Mouse (Mus musculus) kidney, embryonic 16.5 days (tissue): ENCODE measurements around the gene Vps53. TPM values are rescaled to one million over a fixed set of nuclear protein-coding genes. Genes with fewer than 3 reads are reported as not detected.

Source experiments
- ATAC-seq: fragments of 200-750 bp; cut with Nextera tagmentation; 2 replicates; pipeline ENCODE4 v1.8.0; 2017; ENCODE audit warnings: moderate TSS enrichment; ENCODE audit not compliant: low FRiP score, low TSS enrichment
- H3K27ac ChIP-seq: fragments of 300-500 bp; sonication (generic); 2 replicates; pipeline ENCODE4 v1.5.1; 2014; ENCODE audit warnings: low read length
- H3K27me3 ChIP-seq: fragments of 300-500 bp; sonication (generic); 2 replicates; pipeline ENCODE4 v1.6.1; 2014; ENCODE audit warnings: low read length, control low read depth, mixed read lengths; ENCODE audit not compliant: insufficient read depth
- H3K36me3 ChIP-seq: fragments of 300-500 bp; sonication (generic); 2 replicates; pipeline ENCODE4 v1.6.1; 2014; ENCODE audit warnings: low read length, control low read depth, mixed read lengths; ENCODE audit not compliant: insufficient read depth
- H3K4me1 ChIP-seq: fragments of 300-500 bp; sonication (generic); 2 replicates; pipeline ENCODE4 v1.6.1; 2014; ENCODE audit warnings: low read length, control low read depth, mixed read lengths; ENCODE audit not compliant: insufficient read depth
- H3K4me2 ChIP-seq: fragments of 300-500 bp; sonication (generic); replicated peaks from 2 replicates; pipeline ENCODE4 v1.6.1; 2014; ENCODE audit warnings: low read depth, low read length
- H3K4me3 ChIP-seq: fragments of 300-500 bp; sonication (generic); 2 replicates; pipeline ENCODE4 v1.5.1; 2014; ENCODE audit warnings: mild to moderate bottlenecking, low read length
- H3K9ac ChIP-seq: fragments of 300-500 bp; sonication (generic); replicated peaks from 2 replicates; pipeline ENCODE4 v1.6.1; 2014; ENCODE audit warnings: low read length
- H3K9me3 ChIP-seq: fragments of 300-500 bp; sonication (generic); 2 replicates; pipeline ENCODE4 v1.6.1; 2016; ENCODE audit warnings: low read length, control low read depth
- WGBS: fragments of 180-500 bp; shearing (Covaris S2); extraction: QIAGEN DNeasy Blood & Tissue Kit; methylation state at CpG from one replicate; pipeline ENCODE4 v1.1.7; 2014; 5-methylcytosine and 5-hydroxymethylcytosine counted together
- polyA plus RNA-seq: library from polyadenylated mRNA; unstranded; fragments of >200 nt; fragmentation: Nextera tagmentation; extraction: Ambion mirVana; gene quantifications from 2 replicates; pipeline ENCODE4 v1.2.1, GENCODE M21; 2015

Gene Vps53
- polyA plus RNA-seq, 1 experiment from 2014 or later = 46.9 TPM

DNA sequence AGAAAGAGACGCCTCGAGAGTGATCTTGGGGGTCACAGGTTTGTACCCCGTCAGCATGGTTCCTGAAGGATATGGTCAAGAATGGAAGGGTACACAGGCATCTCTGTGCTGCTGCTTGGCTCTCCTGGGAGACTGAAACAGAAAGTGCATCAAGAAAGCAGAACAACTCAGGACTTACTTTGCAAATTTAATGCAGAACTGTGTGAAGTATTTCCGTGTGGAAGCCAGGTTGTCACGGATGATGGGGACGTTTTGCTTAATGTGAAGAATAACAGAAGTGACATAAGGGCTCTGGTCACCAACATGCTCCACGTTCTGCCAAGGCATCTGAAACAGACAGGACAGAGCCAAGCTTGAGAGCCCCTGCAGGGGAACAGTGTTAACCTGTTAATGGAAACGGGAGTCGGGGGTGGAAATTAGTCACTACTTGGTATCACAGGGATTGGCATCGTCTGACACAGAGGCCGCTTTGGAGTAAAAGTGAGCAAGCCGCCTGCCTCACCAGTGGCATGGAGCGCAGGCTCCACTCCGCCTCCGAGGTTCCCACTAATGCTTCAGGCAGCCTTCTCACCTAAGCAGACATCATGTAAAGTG lies 112.8 kb downstream of the Vps53 start:
- no peak overlapping the region for H3K9ac ChIP-seq
- H3K4me3 ChIP-seq = no peak overlapping the region
- H3K36me3 ChIP-seq = peaks cover 4% of the 10 kb centered on the region; the same call in 1 of the 2 replicates
- H3K27me3 ChIP-seq = no peaks in the 10 kb centered on the region
- H3K27ac ChIP-seq = no peak overlapping the region
- H3K4me1 ChIP-seq = 0 out of 2 replicates have a peak, but pooled peaks cover 8% of the 10 kb centered on the region
- no peak for ATAC-seq
- 83% methylated on average over 15 of the region's 15 CpGs for WGBS
- H3K9me3 ChIP-seq = no peaks in the 10 kb centered on the region
- no peak overlapping the region for H3K4me2 ChIP-seq

- no peak overlapping the region for H3K27ac ChIP-seq
- peaks cover 12% of the 10 kb centered on the region; the same call in 1 of the 2 replicates for H3K4me1 ChIP-seq
- ATAC-seq = no peak
- 57% methylated on average over 9 of the region's 9 CpGs for WGBS
- no peak overlapping the region for H3K4me3 ChIP-seq
- H3K36me3 ChIP-seq = peaks cover 8% of the 10 kb centered on the region; the same call in 1 of the 2 replicates
- H3K9me3 ChIP-seq = no peaks in the 10 kb centered on the region
- no peak overlapping the region for H3K4me2 ChIP-seq
- H3K27me3 ChIP-seq = no peaks in the 10 kb centered on the region
- no peak overlapping the region for H3K9ac ChIP-seq
Observed at GRCm38 (mm10) chr11:76065521-76066095, 113.8 kb downstream of the Vps53 start.

DNA sequence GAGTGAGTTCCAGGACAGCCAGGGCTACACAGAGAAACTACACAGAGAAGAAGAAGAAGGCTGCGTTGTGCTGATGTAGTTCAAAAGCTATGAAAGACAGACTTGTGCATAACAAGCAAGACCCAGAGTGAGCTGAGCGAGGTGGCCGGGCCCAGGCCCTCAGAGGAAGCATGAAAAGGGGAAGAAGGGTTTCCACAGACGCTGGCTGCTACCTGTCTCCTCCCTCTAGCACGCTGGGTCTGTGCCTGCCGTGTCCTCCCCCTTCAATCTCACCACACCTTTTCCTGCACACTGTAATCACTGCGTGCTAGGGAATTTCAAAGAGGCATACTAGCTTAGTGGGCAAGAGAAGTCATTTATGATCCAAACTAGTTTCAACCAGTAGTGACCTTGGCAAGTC lies 115.0 kb downstream of the Vps53 start:
- H3K9ac ChIP-seq = no peak overlapping the region
- H3K4me1 ChIP-seq = peaks cover 21% of the 10 kb centered on the region; the same call in 1 of the 2 replicates
- H3K4me2 ChIP-seq = no peak overlapping the region
- no peak for ATAC-seq
- H3K27me3 ChIP-seq = no peaks in the 10 kb centered on the region
- WGBS = 88% methylated on average over 7 of the region's 7 CpGs
- H3K9me3 ChIP-seq = no peaks in the 10 kb centered on the region
- H3K36me3 ChIP-seq = peaks cover 8% of the 10 kb centered on the region; the same call in 1 of the 2 replicates
- no peak overlapping the region for H3K4me3 ChIP-seq
- H3K27ac ChIP-seq = no peak overlapping the region

DNA sequence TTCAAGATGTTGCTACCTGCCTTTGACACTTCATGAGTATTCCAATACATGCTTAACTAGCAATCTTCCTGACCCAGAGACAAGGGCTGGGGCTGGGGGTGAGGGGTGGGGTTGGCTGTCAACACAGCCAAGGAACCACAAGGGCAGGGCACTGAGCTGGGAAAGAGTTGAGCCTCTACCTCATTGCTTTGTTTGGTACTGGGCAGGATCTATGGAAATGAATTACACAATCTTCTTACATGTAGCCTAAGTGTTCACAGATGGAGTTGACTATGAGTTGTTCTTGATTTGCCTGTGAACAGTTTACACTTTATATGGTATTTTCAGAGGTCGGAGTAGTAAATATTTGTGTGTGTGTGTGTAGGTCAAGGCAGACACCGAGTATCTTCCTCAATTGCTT lies 118.5 kb downstream of the Vps53 start:
- Histone ChIP-seq H3K27ac (peak overlapping the region; percentile 54), H3K9ac (no peak overlapping the region), H3K4me2 (no peak overlapping the region), H3K4me1 (peaks cover 27% of the 10 kb centered on the region; the same call in 1 of the 2 replicates), H3K27me3 (no peaks in the 10 kb centered on the region), H3K9me3 (no peaks in the 10 kb centered on the region), H3K36me3 (peaks cover 8% of the 10 kb centered on the region; the same call in 1 of the 2 replicates), H3K4me3 (no peak overlapping the region)
- 98% methylated on average over 2 of the region's 2 CpGs for WGBS
- ATAC-seq = no peak

DNA sequence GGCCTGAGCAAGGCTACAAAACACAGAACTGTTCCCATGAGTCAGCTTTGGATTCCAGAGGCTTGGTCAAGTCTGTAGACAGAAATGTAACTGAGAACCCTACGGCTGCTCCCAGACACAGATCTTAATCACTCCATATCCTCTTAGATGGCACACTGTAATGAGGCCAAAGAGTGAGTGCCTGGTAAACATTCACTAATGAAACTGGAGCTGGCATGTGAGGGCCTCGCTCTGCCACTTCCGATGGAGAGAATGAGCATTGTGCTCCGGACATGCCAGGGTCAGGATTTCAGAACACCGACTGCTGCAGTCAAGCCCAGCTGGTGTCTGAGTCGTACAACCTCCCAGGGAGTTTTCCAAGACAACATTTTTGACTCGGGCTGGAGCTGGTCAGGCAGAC lies 119.5 kb downstream of the Vps53 start:
- H3K9ac ChIP-seq = no peak overlapping the region
- no peak overlapping the region for H3K4me3 ChIP-seq
- ATAC-seq = peak; percentile 90
- no peaks in the 10 kb centered on the region for H3K9me3 ChIP-seq
- peaks cover 24% of the 10 kb centered on the region; the same call in 1 of the 2 replicates for H3K4me1 ChIP-seq
- 15% methylated on average over 7 of the region's 7 CpGs for WGBS
- H3K27ac ChIP-seq = peak overlapping the region; percentile 54
- peaks cover 8% of the 10 kb centered on the region; the same call in 1 of the 2 replicates for H3K36me3 ChIP-seq
- no peak overlapping the region for H3K4me2 ChIP-seq
- H3K27me3 ChIP-seq = no peaks in the 10 kb centered on the region

GRCm38 (mm10) chr11:76056487-76056886 lies 123.0 kb downstream of the Vps53 start:
- Histone ChIP-seq H3K27ac (no peak overlapping the region), H3K36me3 (0 out of 2 replicates have a peak, but pooled peaks cover 2% of the 10 kb centered on the region), H3K9ac (no peak overlapping the region), H3K9me3 (no peaks in the 10 kb centered on the region), H3K4me3 (no peak overlapping the region), H3K27me3 (no peaks in the 10 kb centered on the region), H3K4me2 (no peak overlapping the region), H3K4me1 (peaks cover 24% of the 10 kb centered on the region)
- no peak for ATAC-seq
- WGBS = 36% methylated on average over 3 of the region's 3 CpGs

GRCm38 (mm10) chr11:76052496-76052895 lies 127.0 kb downstream of the Vps53 start:
- 91% methylated on average over 5 of the region's 5 CpGs for WGBS
- H3K27me3 ChIP-seq = no peaks in the 10 kb centered on the region

DNA sequence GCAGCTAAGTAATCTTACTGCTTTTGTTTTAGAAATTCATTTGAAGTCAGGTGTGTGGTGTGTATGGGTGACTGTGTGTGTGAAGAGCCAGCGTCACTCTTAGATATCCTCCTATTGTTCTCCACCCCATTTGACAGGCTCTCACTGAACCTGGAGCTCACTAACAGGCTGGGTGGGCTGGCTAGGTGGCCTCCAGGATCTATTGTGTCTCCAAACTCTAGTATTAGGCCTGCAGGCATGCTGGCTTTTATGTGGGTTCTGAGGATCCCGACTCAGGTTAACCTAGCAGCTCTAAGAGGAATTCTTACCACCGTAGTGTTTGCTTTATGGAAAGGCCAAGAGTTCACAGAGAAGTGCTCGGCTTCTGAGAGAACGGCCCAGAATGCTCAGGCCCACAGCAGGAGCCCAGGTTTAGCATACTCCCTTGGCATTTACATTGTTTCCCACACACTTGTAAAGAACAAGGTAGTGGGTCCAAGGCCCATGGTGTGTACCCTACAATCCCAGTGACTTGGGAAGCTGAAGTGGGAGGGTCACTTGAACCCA lies 128.4 kb downstream of the Vps53 start:
- Histone ChIP-seq H3K4me2 (no peak overlapping the region), H3K36me3 (no peaks in the 10 kb centered on the region), H3K27me3 (no peaks in the 10 kb centered on the region), H3K4me1 (no peaks in the 10 kb centered on the region; the same call in 1 of the 2 replicates), H3K27ac (no peak overlapping the region), H3K9me3 (no peaks in the 10 kb centered on the region), H3K4me3 (no peak overlapping the region), H3K9ac (no peak overlapping the region)
- 49% methylated on average over 5 of the region's 5 CpGs for WGBS
- no peak for ATAC-seq

More at GRCm38 (mm10) chr11:76052496-76052895, 127.0 kb downstream of the Vps53 start:
- no peak overlapping the region for H3K27ac ChIP-seq
- no peak for ATAC-seq
- H3K9me3 ChIP-seq = no peaks in the 10 kb centered on the region
- H3K4me2 ChIP-seq = no peak overlapping the region
- no peak overlapping the region for H3K4me3 ChIP-seq
- no peaks in the 10 kb centered on the region for H3K36me3 ChIP-seq
- no peaks in the 10 kb centered on the region; the same call in 1 of the 2 replicates for H3K4me1 ChIP-seq
- no peak overlapping the region for H3K9ac ChIP-seq

- no peak overlapping the region for H3K4me2 ChIP-seq
- 53% methylated on average over 3 of the region's 3 CpGs for WGBS
- H3K9ac ChIP-seq = no peak overlapping the region
- no peaks in the 10 kb centered on the region for H3K27me3 ChIP-seq
- no peak for ATAC-seq
- no peak overlapping the region for H3K27ac ChIP-seq
- H3K9me3 ChIP-seq = no peaks in the 10 kb centered on the region
- H3K36me3 ChIP-seq = no peaks in the 10 kb centered on the region
- no peak overlapping the region for H3K4me3 ChIP-seq
- H3K4me1 ChIP-seq = no peaks in the 10 kb centered on the region; the same call in 1 of the 2 replicates
Observed at GRCm38 (mm10) chr11:76050509-76050908, 128.9 kb downstream of the Vps53 start.

- H3K27me3 ChIP-seq = no peaks in the 10 kb centered on the region
- no peaks in the 10 kb centered on the region for H3K9me3 ChIP-seq
- H3K9ac ChIP-seq = no peak overlapping the region
- H3K4me1 ChIP-seq = peaks cover 14% of the 10 kb centered on the region; the same call in 1 of the 2 replicates
- H3K27ac ChIP-seq = no peak overlapping the region
- no peak for ATAC-seq
- no peak overlapping the region for H3K4me3 ChIP-seq
- WGBS = 86% methylated on average over 6 of the region's 6 CpGs
- H3K36me3 ChIP-seq = no peaks in the 10 kb centered on the region
- H3K4me2 ChIP-seq = no peak overlapping the region
Observed at GRCm38 (mm10) chr11:76045367-76045766, 134.1 kb downstream of the Vps53 start.
